Mouse (Mus musculus) stomach, embryonic 15.5 days (tissue): ENCODE results near the gene Gm20388. TPM values are rescaled to one million over a fixed set of nuclear protein-coding genes. Genes with fewer than 3 reads are reported as not detected.

Experiments
- ATAC-seq: fragments of 200-750 bp; cut with Nextera tagmentation; 2 replicates; pipeline ENCODE4 v1.8.0; 2017; ENCODE audit warnings: low read depth, moderate number of reproducible peaks, moderate TSS enrichment; ENCODE audit not compliant: insufficient read depth, low FRiP score
- H3K27ac ChIP-seq: fragments of 300-500 bp; sonication (generic); 2 replicates; pipeline ENCODE4 v1.5.1; 2015; ENCODE audit warnings: mild to moderate bottlenecking, inconsistent platforms
- H3K27me3 ChIP-seq: fragments of 300-500 bp; sonication (generic); replicated peaks from 2 replicates; pipeline ENCODE4 v1.6.1; 2015; ENCODE audit warnings: inconsistent platforms
- H3K36me3 ChIP-seq: fragments of 300-500 bp; sonication (generic); 2 replicates; pipeline ENCODE4 v1.6.1; 2015; ENCODE audit warnings: inconsistent platforms
- H3K4me1 ChIP-seq: fragments of 300-500 bp; sonication (generic); 2 replicates; pipeline ENCODE4 v1.6.1; 2015; ENCODE audit warnings: inconsistent platforms
- H3K4me2 ChIP-seq: fragments of 300-500 bp; sonication (generic); 2 replicates; pipeline ENCODE4 v1.6.1; 2015; ENCODE audit warnings: mild to moderate bottlenecking, inconsistent platforms
- H3K4me3 ChIP-seq: fragments of 300-500 bp; sonication (generic); replicated peaks from 2 replicates; pipeline ENCODE4 v1.5.1; 2015; ENCODE audit warnings: inconsistent platforms
- H3K9ac ChIP-seq: fragments of 300-500 bp; sonication (generic); 2 replicates; pipeline ENCODE4 v1.6.1; 2015; ENCODE audit warnings: inconsistent platforms
- H3K9me3 ChIP-seq: fragments of 300-500 bp; sonication (generic); 2 replicates; pipeline ENCODE4 v1.6.1; 2016; ENCODE audit warnings: inconsistent platforms
- WGBS: fragments of 180-500 bp; shearing (Covaris S2); methylation state at CpG from one replicate; pipeline ENCODE4 v1.1.7; 2015; 5-methylcytosine and 5-hydroxymethylcytosine counted together
- polyA plus RNA-seq: library from polyadenylated mRNA; unstranded; fragments of >200 nt; fragmentation: Nextera tagmentation; extraction: Ambion mirVana; gene quantifications from 2 replicates; pipeline ENCODE4 v1.2.1, GENCODE M21; 2015

The Gm20388 gene
- polyA plus RNA-seq, 1 experiment from 2014 or later: not detected

DNA sequence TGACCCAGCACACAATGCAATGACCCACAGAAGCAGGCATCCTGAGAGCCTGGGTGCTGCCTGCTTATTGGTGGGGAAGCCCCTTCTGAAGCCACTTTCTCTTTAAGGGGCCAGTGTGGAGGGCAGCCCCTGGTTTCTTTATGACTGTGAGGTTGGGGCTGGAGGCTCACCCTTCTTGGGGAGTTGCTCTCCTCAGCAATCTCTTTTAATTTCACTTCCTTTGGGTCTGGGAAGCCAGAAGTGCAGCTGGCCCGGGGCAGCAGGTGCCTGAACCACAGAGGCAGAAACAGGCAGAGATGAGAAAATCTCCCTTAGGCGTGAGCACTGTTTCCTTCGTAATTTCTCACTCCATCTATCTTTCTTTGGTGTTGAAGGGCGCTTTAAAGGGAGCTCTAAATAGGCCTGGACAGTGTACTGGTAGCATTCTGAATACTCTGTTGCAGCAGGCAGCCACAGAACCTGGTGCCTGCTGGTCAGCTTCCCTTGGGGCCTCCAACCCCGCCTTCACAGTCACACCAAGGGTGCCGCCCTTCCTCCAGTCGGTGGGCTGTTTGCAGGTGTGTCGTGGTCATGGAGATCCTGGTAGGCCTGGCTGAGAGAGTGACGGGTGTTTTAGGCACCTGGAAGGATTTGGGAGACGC is 2791.8 kb downstream of the Gm20388 start:
- Histone ChIP-seq H3K27me3 (no peaks in the 10 kb centered on the region), H3K27ac (no peak overlapping the region), H3K36me3 (no peaks in the 10 kb centered on the region), H3K9me3 (no peaks in the 10 kb centered on the region), H3K4me2 (no peak overlapping the region), H3K4me3 (no peak overlapping the region), H3K4me1 (peaks cover 27% of the 10 kb centered on the region; the same call in 1 of the 2 replicates), H3K9ac (no peak overlapping the region)
- 37% methylated on average over 10 of the region's 10 CpGs for WGBS
- ATAC-seq: no peak

DNA sequence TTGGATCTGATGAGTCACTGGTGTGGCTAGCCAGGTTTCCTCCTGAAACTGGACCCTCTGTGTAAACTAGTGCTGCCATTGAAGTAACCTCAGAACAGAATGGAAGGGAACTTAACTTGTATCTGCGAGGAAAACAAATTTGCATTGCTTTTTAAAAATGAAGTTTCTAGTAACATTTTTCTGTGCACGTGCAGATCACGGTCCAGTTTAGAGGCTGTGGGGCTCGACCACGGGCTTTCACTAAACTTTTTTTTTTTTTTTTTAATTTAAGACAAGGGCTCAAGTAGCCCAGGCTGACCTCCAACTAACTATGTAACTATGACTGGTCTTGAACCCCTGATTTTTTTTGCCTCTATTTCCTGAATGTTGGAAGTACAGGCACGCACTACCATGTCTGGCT is 2792.3 kb downstream of the Gm20388 start:
- Histone ChIP-seq H3K4me2 (no peak overlapping the region), H3K27me3 (0 out of 2 replicates have a peak, but pooled peaks cover 2% of the 10 kb centered on the region), H3K9me3 (no peaks in the 10 kb centered on the region), H3K27ac (no peak overlapping the region), H3K4me3 (no peak overlapping the region), H3K9ac (no peak overlapping the region), H3K4me1 (peaks cover 26% of the 10 kb centered on the region; the same call in 1 of the 2 replicates), H3K36me3 (no peaks in the 10 kb centered on the region)
- WGBS: 79% methylated on average over 6 of the region's 6 CpGs
- no peak for ATAC-seq

DNA sequence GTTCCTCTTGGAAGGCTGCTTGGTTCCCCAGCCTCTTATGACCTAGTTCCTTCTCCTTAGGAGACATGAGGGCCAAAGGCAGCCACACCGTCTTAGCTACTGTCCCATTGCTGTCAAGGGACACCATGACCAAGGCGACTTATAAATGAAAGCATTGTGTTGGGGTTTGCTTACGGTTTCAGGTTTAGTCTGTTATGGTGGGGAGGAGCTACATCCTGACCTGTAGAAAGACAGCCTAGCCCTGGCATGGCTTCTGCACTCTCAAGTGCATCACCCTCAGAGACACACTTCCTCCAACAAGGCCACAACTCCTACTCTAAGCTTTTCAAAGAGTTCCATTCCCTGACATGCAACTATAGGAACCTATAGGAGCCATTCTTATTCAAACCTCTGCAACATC is 2794.0 kb downstream of the Gm20388 start:
- 74% methylated on average over 3 of the region's 3 CpGs for WGBS
- H3K4me1 ChIP-seq: peaks cover 13% of the 10 kb centered on the region; the same call in 1 of the 2 replicates

DNA sequence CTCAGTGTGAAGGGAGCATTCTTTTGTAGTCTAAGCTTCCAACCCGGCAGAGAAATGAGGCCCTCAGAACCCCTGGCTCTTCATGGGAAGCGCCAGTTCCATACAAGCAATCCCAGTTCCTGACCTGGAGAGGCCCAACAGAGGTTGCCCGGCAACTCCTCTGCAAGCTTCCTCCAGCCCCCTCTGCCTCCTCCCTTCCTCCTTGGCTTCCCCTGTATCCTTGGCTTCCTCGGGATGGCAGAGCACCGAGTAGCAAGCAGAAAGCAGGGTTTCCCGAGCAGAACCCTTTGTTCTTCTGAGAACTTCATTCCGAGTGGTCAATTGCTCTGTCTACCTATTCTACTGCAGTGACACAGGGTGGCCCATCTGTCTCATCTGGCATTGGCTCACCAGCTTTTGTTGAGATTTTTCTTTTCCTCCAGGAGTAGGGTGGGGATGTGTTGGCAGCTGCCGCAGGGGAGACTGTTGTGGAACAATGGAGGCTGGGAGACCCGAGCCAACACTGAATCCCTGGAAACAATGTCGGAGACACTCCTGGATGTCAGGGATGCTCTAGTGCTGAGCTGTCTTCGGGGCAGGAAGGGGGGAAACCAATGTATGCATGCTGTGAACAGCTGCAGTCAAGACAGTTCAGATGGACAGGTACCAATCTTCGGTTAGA is 2795.4 kb downstream of the Gm20388 start:
- Histone ChIP-seq H3K27ac (no peak overlapping the region), H3K27me3 (0 out of 2 replicates have a peak, but pooled peaks cover 8% of the 10 kb centered on the region), H3K4me1 (peaks cover 13% of the 10 kb centered on the region; the same call in 1 of the 2 replicates), H3K9ac (no peak overlapping the region), H3K36me3 (no peaks in the 10 kb centered on the region), H3K4me3 (no peak overlapping the region), H3K4me2 (no peak overlapping the region), H3K9me3 (no peaks in the 10 kb centered on the region)
- ATAC-seq: no peak
- WGBS: 47% methylated on average over 12 of the region's 12 CpGs

More for the DNA sequence above, 2794.0 kb downstream of the Gm20388 start:
- no peak overlapping the region for H3K4me3 ChIP-seq
- no peak overlapping the region for H3K4me2 ChIP-seq
- ATAC-seq: no peak
- H3K9ac ChIP-seq: no peak overlapping the region
- H3K36me3 ChIP-seq: no peaks in the 10 kb centered on the region
- no peaks in the 10 kb centered on the region for H3K9me3 ChIP-seq
- no peak overlapping the region for H3K27ac ChIP-seq
- H3K27me3 ChIP-seq: 0 out of 2 replicates have a peak, but pooled peaks cover 8% of the 10 kb centered on the region

DNA sequence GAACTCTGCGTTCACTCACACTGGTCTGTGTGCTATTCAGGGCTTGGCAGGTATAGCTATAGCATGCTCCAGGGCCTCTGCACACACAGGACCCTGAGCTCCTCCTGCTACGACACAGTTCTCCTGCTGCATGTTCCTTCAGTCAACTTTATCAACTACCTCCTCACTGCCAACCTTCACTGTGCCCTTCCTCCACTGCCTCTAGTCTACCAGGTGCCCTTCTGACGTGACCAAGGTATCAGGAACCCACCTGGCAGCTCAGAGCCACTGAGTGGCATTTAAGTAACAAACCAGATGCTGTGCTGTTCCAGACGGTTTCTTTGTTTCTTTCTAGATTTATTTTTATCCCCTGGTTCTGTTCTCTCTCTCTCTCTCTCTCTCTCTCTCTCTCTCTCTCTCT is 2796.5 kb downstream of the Gm20388 start:
- H3K4me3 ChIP-seq: no peak overlapping the region
- no peak overlapping the region for H3K4me2 ChIP-seq
- H3K36me3 ChIP-seq: no peaks in the 10 kb centered on the region
- 55% methylated on average over 4 of the region's 4 CpGs for WGBS
- 0 out of 2 replicates have a peak, but pooled peaks cover 8% of the 10 kb centered on the region for H3K27me3 ChIP-seq
- ATAC-seq: no peak
- H3K4me1 ChIP-seq: 0 out of 2 replicates have a peak, but pooled peaks cover 7% of the 10 kb centered on the region
- H3K27ac ChIP-seq: no peak overlapping the region
- no peak overlapping the region for H3K9ac ChIP-seq
- H3K9me3 ChIP-seq: no peaks in the 10 kb centered on the region

DNA sequence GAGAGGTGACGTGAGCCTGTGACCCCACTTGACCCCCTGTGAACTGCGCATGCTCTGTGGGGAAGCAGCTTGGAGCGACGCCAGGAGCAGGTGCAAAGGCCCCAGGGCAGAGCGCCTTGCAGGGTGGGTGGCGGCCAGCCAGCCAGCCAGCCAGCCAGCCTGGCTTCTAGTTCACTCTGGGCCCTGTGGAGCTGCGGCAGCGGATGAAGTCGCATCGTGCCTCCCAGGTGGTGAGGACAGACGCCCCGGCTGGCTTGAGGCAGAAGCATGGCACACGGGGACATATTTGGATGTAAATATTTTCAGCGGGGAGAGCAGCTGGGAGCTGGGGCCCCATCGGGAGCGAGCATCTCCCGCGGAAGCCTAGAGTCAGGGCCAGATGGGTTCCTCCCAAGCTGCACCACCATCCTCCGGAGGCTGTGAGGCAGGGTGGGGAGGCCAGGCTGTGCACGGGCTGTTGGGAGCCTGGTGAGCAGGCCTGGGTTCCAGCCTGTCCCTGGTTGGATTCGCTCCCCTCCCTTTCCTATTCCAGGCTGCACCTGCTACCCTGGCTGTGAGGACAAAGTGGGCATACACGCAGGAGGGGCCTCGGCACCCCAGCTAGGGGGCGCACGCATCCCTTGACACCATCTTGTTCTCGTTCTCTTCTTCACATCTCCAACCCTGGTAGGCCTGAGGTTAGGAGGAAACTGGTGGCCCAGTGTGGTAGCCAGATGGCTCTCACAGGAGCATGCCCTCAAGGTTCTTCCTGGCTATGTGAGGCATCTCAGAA is 2798.9 kb downstream of the Gm20388 start:
- Histone ChIP-seq H3K9me3 (no peaks in the 10 kb centered on the region), H3K27ac (no peak overlapping the region), H3K4me1 (0 out of 2 replicates have a peak, but pooled peaks cover 7% of the 10 kb centered on the region), H3K9ac (no peak overlapping the region), H3K4me2 (no peak overlapping the region), H3K36me3 (no peaks in the 10 kb centered on the region), H3K27me3 (0 out of 2 replicates have a peak, but pooled peaks cover 8% of the 10 kb centered on the region), H3K4me3 (no peak overlapping the region)
- 44% methylated on average over 26 of the region's 26 CpGs for WGBS
- ATAC-seq: no peak

DNA sequence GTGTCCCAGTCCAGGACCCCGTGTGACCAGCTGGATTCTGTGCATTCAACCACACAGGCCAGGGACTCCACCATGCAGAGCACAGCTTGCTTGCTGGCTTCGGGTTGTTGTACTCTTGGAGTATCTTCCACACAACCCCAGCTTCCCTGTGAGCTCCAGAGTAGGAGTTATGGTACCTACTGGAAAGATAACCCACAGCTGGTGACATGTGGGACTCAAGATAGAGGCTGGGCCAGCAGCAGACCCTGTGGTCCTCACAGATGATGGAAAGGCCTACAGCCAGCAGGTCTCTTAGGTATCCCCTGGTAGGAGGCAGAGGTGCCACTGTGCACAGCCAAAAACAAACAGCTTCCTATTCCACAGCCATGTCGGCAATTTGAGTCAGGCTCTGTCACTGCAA is 2800.8 kb downstream of the Gm20388 start:
- Histone ChIP-seq H3K9me3 (no peaks in the 10 kb centered on the region), H3K4me1 (no peaks in the 10 kb centered on the region), H3K4me2 (no peak overlapping the region), H3K36me3 (no peaks in the 10 kb centered on the region), H3K27me3 (0 out of 2 replicates have a peak, but pooled peaks cover 8% of the 10 kb centered on the region), H3K9ac (no peak overlapping the region), H3K27ac (no peak overlapping the region), H3K4me3 (no peak overlapping the region)
- 64% methylated on average over 3 of the region's 3 CpGs for WGBS
- ATAC-seq: no peak

DNA sequence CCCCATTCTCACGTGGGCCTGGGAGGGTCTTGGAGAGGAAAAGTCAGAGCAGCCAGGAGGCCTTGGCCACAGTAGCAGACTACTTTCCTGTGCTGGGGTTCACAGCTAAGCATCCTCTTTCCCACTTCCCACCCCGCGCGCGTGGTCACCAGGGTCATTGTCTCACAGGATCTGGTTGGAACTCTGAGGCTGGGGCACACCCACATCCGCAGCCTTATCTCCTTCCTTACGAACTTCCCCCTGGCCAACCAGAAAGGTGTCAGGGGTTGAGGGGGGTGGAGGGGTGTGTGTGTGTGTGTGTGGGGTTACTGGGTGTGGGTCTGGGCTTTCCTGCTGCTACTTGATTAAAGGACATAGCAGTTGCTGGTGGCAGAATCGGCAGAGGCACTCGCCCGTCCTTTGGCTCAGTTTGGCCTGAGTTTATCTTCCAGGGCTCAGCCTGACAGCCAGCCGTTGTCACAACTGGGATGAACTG is 2801.3 kb downstream of the Gm20388 start:
- Histone ChIP-seq H3K9me3 (no peaks in the 10 kb centered on the region), H3K9ac (no peak overlapping the region), H3K4me3 (no peak overlapping the region), H3K4me1 (no peaks in the 10 kb centered on the region), H3K27me3 (0 out of 2 replicates have a peak, but pooled peaks cover 8% of the 10 kb centered on the region), H3K4me2 (no peak overlapping the region), H3K27ac (no peak overlapping the region), H3K36me3 (no peaks in the 10 kb centered on the region)
- ATAC-seq: peak; percentile 48; the same call in 1 of the 2 replicates
- WGBS: 48% methylated on average over 11 of the region's 11 CpGs

DNA sequence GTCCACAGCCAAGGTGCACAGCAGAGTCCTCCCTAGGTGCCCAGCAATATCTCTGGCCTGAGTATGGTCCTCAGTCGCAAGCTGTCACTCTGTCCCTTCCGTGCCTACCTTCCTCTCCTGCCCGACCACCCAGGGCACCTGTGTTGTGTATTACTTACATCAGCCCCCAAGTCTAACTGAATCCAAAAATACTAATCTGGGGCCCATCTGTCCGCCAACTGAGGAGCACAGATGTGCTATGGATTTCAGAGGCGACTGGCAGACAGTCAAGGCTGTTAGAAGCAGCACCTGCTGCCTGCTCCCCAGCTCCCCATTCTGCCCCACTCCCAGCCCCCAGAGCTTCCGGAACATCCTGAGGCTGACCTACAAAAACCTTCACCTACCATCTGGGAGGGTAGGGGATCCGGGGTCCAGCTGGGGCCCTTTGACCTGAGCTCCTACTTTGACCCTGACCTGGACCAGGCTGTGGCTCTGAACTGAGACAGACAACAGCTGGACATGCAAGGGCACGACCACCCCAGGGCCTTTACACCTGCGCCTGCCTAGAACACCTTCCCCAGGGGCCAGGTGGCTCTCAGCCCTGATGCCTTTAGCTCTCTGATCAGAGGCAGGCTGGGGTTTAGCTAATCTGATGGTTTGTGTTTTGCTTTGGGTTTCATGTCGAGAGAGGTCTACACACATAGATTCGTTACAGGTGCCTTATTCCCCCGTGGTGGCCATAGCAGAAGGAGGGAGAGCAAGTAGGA is 2801.9 kb downstream of the Gm20388 start:
- Histone ChIP-seq H3K9me3 (no peaks in the 10 kb centered on the region), H3K4me1 (no peaks in the 10 kb centered on the region), H3K27me3 (0 out of 2 replicates have a peak, but pooled peaks cover 8% of the 10 kb centered on the region), H3K27ac (no peak overlapping the region), H3K9ac (no peak overlapping the region), H3K36me3 (no peaks in the 10 kb centered on the region), H3K4me3 (no peak overlapping the region), H3K4me2 (no peak overlapping the region)
- WGBS: 62% methylated on average over 12 of the region's 12 CpGs
- ATAC-seq: no peak

DNA sequence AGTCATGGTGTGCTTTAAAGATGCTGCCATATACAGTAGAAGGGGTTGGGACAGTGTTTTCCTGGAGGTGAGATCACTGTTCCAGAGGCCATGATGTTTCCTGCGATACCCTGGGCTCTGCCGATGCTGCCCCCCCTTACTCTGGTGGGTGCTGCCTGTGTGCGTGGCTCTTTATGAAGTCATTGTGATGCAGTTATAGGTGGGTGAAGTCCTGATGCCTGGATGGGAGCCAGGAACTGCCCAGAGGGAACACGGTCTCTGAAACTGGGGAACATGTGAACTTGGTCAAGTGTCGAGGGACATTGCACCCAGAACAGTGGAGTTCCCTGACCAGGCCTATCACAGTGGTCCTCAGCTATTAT is 2802.5 kb downstream of the Gm20388 start:
- Histone ChIP-seq H3K4me3 (no peak overlapping the region), H3K4me1 (no peaks in the 10 kb centered on the region), H3K27ac (no peak overlapping the region), H3K4me2 (no peak overlapping the region), H3K9ac (no peak overlapping the region), H3K9me3 (no peaks in the 10 kb centered on the region), H3K36me3 (no peaks in the 10 kb centered on the region), H3K27me3 (0 out of 2 replicates have a peak, but pooled peaks cover 4% of the 10 kb centered on the region)
- WGBS: 83% methylated on average over 5 of the region's 5 CpGs
- no peak for ATAC-seq

DNA sequence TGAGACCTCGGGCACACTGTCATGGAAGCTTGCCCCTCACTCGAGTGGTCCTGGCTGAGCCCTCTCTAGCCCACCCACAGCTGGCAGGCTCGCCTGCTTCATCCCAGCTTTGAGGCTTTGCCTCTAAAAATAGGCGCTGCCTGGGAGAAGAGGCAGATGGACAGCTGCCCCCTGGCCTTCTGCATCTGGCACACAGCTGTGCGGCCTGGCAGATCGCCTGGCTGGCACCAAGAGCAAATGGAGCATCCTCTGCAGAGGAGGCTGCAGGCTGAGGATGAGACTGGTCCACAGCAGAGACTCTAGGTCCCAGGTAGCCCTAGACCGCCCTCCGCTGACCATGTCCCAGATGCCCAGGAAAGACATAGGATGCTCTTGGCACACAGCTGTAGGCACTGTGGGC is 2805.9 kb downstream of the Gm20388 start:
- H3K4me3 ChIP-seq: no peak overlapping the region
- no peaks in the 10 kb centered on the region for H3K9me3 ChIP-seq
- H3K9ac ChIP-seq: no peak overlapping the region
- peaks cover 9% of the 10 kb centered on the region; the same call in 1 of the 2 replicates for H3K4me1 ChIP-seq
- H3K36me3 ChIP-seq: no peaks in the 10 kb centered on the region
- H3K27ac ChIP-seq: no peak overlapping the region
- WGBS: 86% methylated on average over 8 of the region's 8 CpGs
- no peak for ATAC-seq
- no peak overlapping the region for H3K4me2 ChIP-seq
- H3K27me3 ChIP-seq: peaks cover 8% of the 10 kb centered on the region; the same call in 1 of the 2 replicates
